Mouse (Mus musculus) MEL (cell line): Measurements from ENCODE around the gene Ldhc. TPM values are rescaled to one million over a fixed set of nuclear protein-coding genes. Genes with fewer than 3 reads are reported as not detected.

ENCODE experiments used
- DNase-seq: peaks from one replicate; pipeline ENCODE4 v3.0.0; 2011; ENCODE audit warnings: low read depth, low spot score
- H3K27ac ChIP-seq: 2 replicates; pipeline ENCODE4 v1.5.1; 2012; ENCODE audit warnings: low read depth, mild to moderate bottlenecking, control low read depth, low read length, moderate library complexity; ENCODE audit not compliant: control insufficient read depth
- H3K27me3 ChIP-seq, 2 experiments: fragments of 150-350 bp in 1 of 2; sonication (generic) in 1 of 2; 2 replicates each; pipeline ENCODE4 v1.6.1; 2012; ENCODE audit warnings: low read length in 2 of 2, mild to moderate bottlenecking in 2 of 2, improper control_type of control experiment in 1 of 2, moderate library complexity in 1 of 2; ENCODE audit not compliant: insufficient read depth in 2 of 2, control insufficient read depth in 1 of 2
- H3K36me3 ChIP-seq, 2 experiments: 2 replicates each; pipeline ENCODE4 v1.6.1; 2012 to 2014; ENCODE audit warnings: low read length in 2 of 2, improper control_type of control experiment in 1 of 2, inconsistent platforms in 1 of 2, mild to moderate bottlenecking in 1 of 2; ENCODE audit not compliant: insufficient read depth in 2 of 2, control insufficient read depth in 1 of 2
- H3K4me1 ChIP-seq, 2 experiments: fragments of 150-350 bp in 1 of 2; sonication (generic) in 1 of 2; 2 replicates each; pipeline ENCODE4 v1.6.1; 2012; ENCODE audit warnings: low read length in 2 of 2, improper control_type of control experiment in 1 of 2, mild to moderate bottlenecking in 1 of 2; ENCODE audit not compliant: insufficient read depth in 2 of 2, control insufficient read depth in 1 of 2
- H3K4me3 ChIP-seq, 2 experiments: fragments of 150-350 bp in 1 of 2; sonication (generic) in 1 of 2; 2 replicates each; pipeline ENCODE4 v1.5.1; 2012; ENCODE audit warnings: low read depth in 2 of 2, low read length in 2 of 2, mild to moderate bottlenecking in 2 of 2, moderate library complexity in 2 of 2, control low read depth in 1 of 2, improper control_type of control experiment in 1 of 2; ENCODE audit not compliant: control insufficient read depth in 1 of 2, insufficient read depth in 1 of 2
- H3K79me2 ChIP-seq: 2 replicates; pipeline ENCODE4 v1.6.1; 2012; ENCODE audit warnings: mild to moderate bottlenecking, low read length, moderate library complexity; ENCODE audit not compliant: control insufficient read depth, poor library complexity, insufficient read depth
- H3K9ac ChIP-seq: 2 replicates; pipeline ENCODE4 v1.6.1; 2012; ENCODE audit warnings: low read depth, mild to moderate bottlenecking, control low read depth, low read length, moderate library complexity; ENCODE audit not compliant: control insufficient read depth, poor library complexity, severe bottlenecking
- H3K9me3 ChIP-seq: fragments of 150-350 bp; sonication (generic); replicated peaks from 2 replicates; pipeline ENCODE4 v1.6.1; 2012; ENCODE audit warnings: mild to moderate bottlenecking, low read length, improper control_type of control experiment, moderate library complexity; ENCODE audit not compliant: insufficient read depth
- BHLHE40 ChIP-seq: IDR thresholded peaks from 2 replicates; pipeline ENCODE4 v1.6.1; 2012; ENCODE audit warnings: low read depth, mild to moderate bottlenecking, inconsistent platforms, low read length, improper control_type of control experiment, borderline replicate concordance
- CHD1 ChIP-seq: IDR thresholded peaks from 2 replicates; pipeline ENCODE4 v1.6.1; 2012; ENCODE audit warnings: low read depth, mild to moderate bottlenecking, inconsistent platforms, low read length, improper control_type of control experiment
- CHD2 ChIP-seq: IDR thresholded peaks from 2 replicates; pipeline ENCODE4 v1.6.1; 2011; ENCODE audit warnings: low read length, improper control_type of control experiment
- CTCF ChIP-seq, 3 experiments: IDR thresholded peaks in 2 of 3; conservative IDR thresholded peaks in 1 of 3; 2 replicates each; pipeline ENCODE4 v1.5.1; 2011 to 2012; ENCODE audit warnings: low read length in 3 of 3, low read depth in 2 of 3, mild to moderate bottlenecking in 2 of 3, improper control_type of control experiment in 1 of 3, inconsistent platforms in 1 of 3, mixed read lengths in 1 of 3, moderate library complexity in 1 of 3; ENCODE audit not compliant: control insufficient read depth in 1 of 3, insufficient read depth in 1 of 3, poor library complexity in 1 of 3, severe bottlenecking in 1 of 3
- E2F4 ChIP-seq: IDR thresholded peaks from 2 replicates; pipeline ENCODE4 v1.6.1; 2011; ENCODE audit warnings: low read depth, low read length, improper control_type of control experiment, borderline replicate concordance
- ELF1 ChIP-seq: IDR thresholded peaks from 2 replicates; pipeline ENCODE4 v1.6.1; 2014; ENCODE audit warnings: low read depth, mild to moderate bottlenecking, inconsistent platforms, low read length, improper control_type of control experiment, moderate library complexity
- EP300 ChIP-seq, 2 experiments: IDR thresholded peaks; 2 replicates each; pipeline ENCODE4 v1.6.1; 2011; ENCODE audit warnings: improper control_type of control experiment in 2 of 2, low read length in 2 of 2, low read depth in 1 of 2, mild to moderate bottlenecking in 1 of 2
- ETS1 ChIP-seq: IDR thresholded peaks from 2 replicates; pipeline ENCODE4 v1.6.1; 2012; ENCODE audit warnings: low read depth, mild to moderate bottlenecking, inconsistent platforms, low read length, improper control_type of control experiment, moderate library complexity
- GABPA ChIP-seq: IDR thresholded peaks from 2 replicates; pipeline ENCODE4 v1.6.1; 2012; ENCODE audit warnings: low read depth, mild to moderate bottlenecking, inconsistent platforms, low read length, improper control_type of control experiment, moderate library complexity
- GATA1 ChIP-seq: IDR thresholded peaks from 2 replicates; pipeline ENCODE4 v1.6.1; 2011; ENCODE audit warnings: low read depth, low read length, improper control_type of control experiment
- HCFC1 ChIP-seq: IDR thresholded peaks from 2 replicates; pipeline ENCODE4 v1.6.1; 2012; ENCODE audit warnings: low read depth, mild to moderate bottlenecking, inconsistent platforms, low read length, improper control_type of control experiment, moderate library complexity
- JUND ChIP-seq: IDR thresholded peaks from 2 replicates; pipeline ENCODE4 v1.6.1; 2011; ENCODE audit warnings: low read depth, mild to moderate bottlenecking, improper control_type of control experiment, low read length
- KAT2A ChIP-seq: conservative IDR thresholded peaks from 2 replicates; pipeline ENCODE4 v1.6.1; 2012; ENCODE audit warnings: low read depth, low read length, improper control_type of control experiment, inconsistent platforms
- MAFK ChIP-seq: IDR thresholded peaks from 2 replicates; pipeline ENCODE4 v1.6.1; 2011; ENCODE audit warnings: low read depth, mild to moderate bottlenecking, low read length, improper control_type of control experiment, borderline replicate concordance
- MAX ChIP-seq: IDR thresholded peaks from 2 replicates; pipeline ENCODE4 v1.6.1; 2011; ENCODE audit warnings: low read length, improper control_type of control experiment
- MAZ ChIP-seq: IDR thresholded peaks from 2 replicates; pipeline ENCODE4 v1.6.1; 2012; ENCODE audit warnings: low read depth, mild to moderate bottlenecking, inconsistent platforms, low read length, improper control_type of control experiment
- MEF2A ChIP-seq: IDR thresholded peaks from 2 replicates; pipeline ENCODE4 v1.6.1; 2014; ENCODE audit warnings: low read depth, mild to moderate bottlenecking, inconsistent platforms, low read length, improper control_type of control experiment; ENCODE audit not compliant: poor library complexity, insufficient replicate concordance, severe bottlenecking; ENCODE audit errors: extremely low read depth
- MXI1 ChIP-seq: IDR thresholded peaks from 2 replicates; pipeline ENCODE4 v1.6.1; 2011; ENCODE audit warnings: mild to moderate bottlenecking, low read depth, low read length, improper control_type of control experiment
- MYB ChIP-seq: IDR thresholded peaks from 2 replicates; pipeline ENCODE4 v1.6.1; 2011; ENCODE audit warnings: mild to moderate bottlenecking, low read depth, low read length, improper control_type of control experiment
- MYC ChIP-seq: IDR thresholded peaks from 2 replicates; pipeline ENCODE4 v1.6.1; 2011; ENCODE audit warnings: low read depth, mild to moderate bottlenecking, low read length, improper control_type of control experiment, moderate library complexity
- NELFE ChIP-seq: IDR thresholded peaks from 2 replicates; pipeline ENCODE4 v1.6.1; 2011; ENCODE audit warnings: low read depth, low read length, improper control_type of control experiment
- POLR2A ChIP-seq, 2 experiments: IDR thresholded peaks; 2 replicates each; pipeline ENCODE4 v1.6.1; 2011 to 2012; ENCODE audit warnings: low read length in 2 of 2, mild to moderate bottlenecking in 2 of 2, control low read depth in 1 of 2, improper control_type of control experiment in 1 of 2, low read depth in 1 of 2, moderate library complexity in 1 of 2; ENCODE audit not compliant: control insufficient read depth in 1 of 2, insufficient read depth in 1 of 2, poor library complexity in 1 of 2
- RAD21 ChIP-seq: IDR thresholded peaks from 2 replicates; pipeline ENCODE4 v1.6.1; 2011; ENCODE audit warnings: mild to moderate bottlenecking, low read depth, low read length, improper control_type of control experiment
- RCOR1 ChIP-seq: IDR thresholded peaks from 2 replicates; pipeline ENCODE4 v1.6.1; 2012; ENCODE audit warnings: low read depth, mild to moderate bottlenecking, inconsistent platforms, low read length, improper control_type of control experiment
- SIN3A ChIP-seq: IDR thresholded peaks from 2 replicates; pipeline ENCODE4 v1.6.1; 2012; ENCODE audit warnings: low read length, improper control_type of control experiment, inconsistent platforms
- SMC3 ChIP-seq: IDR thresholded peaks from 2 replicates; pipeline ENCODE4 v1.6.1; 2011; ENCODE audit warnings: low read depth, low read length, improper control_type of control experiment
- TAL1 ChIP-seq: IDR thresholded peaks from 2 replicates; pipeline ENCODE4 v1.6.1; 2012; ENCODE audit warnings: mild to moderate bottlenecking, inconsistent platforms, low read length, moderate library complexity, mixed read lengths
- TBP ChIP-seq: IDR thresholded peaks from 2 replicates; pipeline ENCODE4 v1.8.0; 2011; ENCODE audit warnings: low read depth, low read length, improper control_type of control experiment
- TCF12 ChIP-seq: IDR thresholded peaks from 2 replicates; pipeline ENCODE4 v1.6.1; 2014; ENCODE audit warnings: low read depth, mild to moderate bottlenecking, inconsistent platforms, low read length, improper control_type of control experiment, moderate library complexity
- UBTF ChIP-seq: IDR thresholded peaks from 2 replicates; pipeline ENCODE4 v1.6.1; 2012; ENCODE audit warnings: low read depth, mild to moderate bottlenecking, inconsistent platforms, low read length, improper control_type of control experiment, moderate library complexity, borderline replicate concordance; ENCODE audit not compliant: insufficient read depth
- USF1 ChIP-seq: IDR thresholded peaks from 2 replicates; pipeline ENCODE4 v1.6.1; 2014; ENCODE audit warnings: low read depth, mild to moderate bottlenecking, inconsistent platforms, low read length, improper control_type of control experiment, moderate library complexity
- USF2 ChIP-seq, 2 experiments: IDR thresholded peaks; 2 replicates each; pipeline ENCODE4 v1.6.1; 2011 to 2012; ENCODE audit warnings: improper control_type of control experiment in 2 of 2, low read length in 2 of 2, borderline replicate concordance in 1 of 2, inconsistent platforms in 1 of 2, low read depth in 1 of 2, mild to moderate bottlenecking in 1 of 2; ENCODE audit not compliant: insufficient read depth in 1 of 2
- ZC3H11A ChIP-seq: IDR thresholded peaks from 2 replicates; pipeline ENCODE4 v1.6.1; 2012; ENCODE audit warnings: low read depth, mild to moderate bottlenecking, inconsistent platforms, low read length, improper control_type of control experiment
- ZKSCAN1 ChIP-seq: IDR thresholded peaks from 2 replicates; pipeline ENCODE4 v1.6.1; 2012; ENCODE audit warnings: low read depth, mild to moderate bottlenecking, inconsistent platforms, low read length, improper control_type of control experiment, moderate library complexity
- ZMIZ1 ChIP-seq: IDR thresholded peaks from 2 replicates; pipeline ENCODE4 v1.6.1; 2012; ENCODE audit warnings: low read depth, mild to moderate bottlenecking, inconsistent platforms, low read length, improper control_type of control experiment, moderate library complexity
- ZNF384 ChIP-seq: IDR thresholded peaks from 2 replicates; pipeline ENCODE4 v1.6.1; 2012; ENCODE audit warnings: low read depth, mild to moderate bottlenecking, inconsistent platforms, low read length, improper control_type of control experiment
- polyA plus RNA-seq, 2 experiments: library from polyadenylated mRNA; stranded (reverse) in 1 of 2; unstranded in 1 of 2; fragments of >175 nt in 1 of 2; fragments of >200 nt in 1 of 2; gene quantifications; 2 replicates each; pipeline versions ENCODE4 v1.2.1 to v1.2.4; 2012; ENCODE audit warnings: low replicate concordance in 2 of 2, low read depth in 1 of 2; ENCODE audit not compliant: insufficient read length in 2 of 2, insufficient read depth in 1 of 2, missing spikeins in 1 of 2
- total RNA-seq: library from RNA; depleted of rRNA; stranded (reverse); fragments of 300-350 nt; gene quantifications from 2 replicates; pipeline ENCODE4 v1.2.3, GENCODE M21; 2012

The Ldhc gene
- total and polyA plus RNA-seq, 3 experiments: not detected

DNA sequence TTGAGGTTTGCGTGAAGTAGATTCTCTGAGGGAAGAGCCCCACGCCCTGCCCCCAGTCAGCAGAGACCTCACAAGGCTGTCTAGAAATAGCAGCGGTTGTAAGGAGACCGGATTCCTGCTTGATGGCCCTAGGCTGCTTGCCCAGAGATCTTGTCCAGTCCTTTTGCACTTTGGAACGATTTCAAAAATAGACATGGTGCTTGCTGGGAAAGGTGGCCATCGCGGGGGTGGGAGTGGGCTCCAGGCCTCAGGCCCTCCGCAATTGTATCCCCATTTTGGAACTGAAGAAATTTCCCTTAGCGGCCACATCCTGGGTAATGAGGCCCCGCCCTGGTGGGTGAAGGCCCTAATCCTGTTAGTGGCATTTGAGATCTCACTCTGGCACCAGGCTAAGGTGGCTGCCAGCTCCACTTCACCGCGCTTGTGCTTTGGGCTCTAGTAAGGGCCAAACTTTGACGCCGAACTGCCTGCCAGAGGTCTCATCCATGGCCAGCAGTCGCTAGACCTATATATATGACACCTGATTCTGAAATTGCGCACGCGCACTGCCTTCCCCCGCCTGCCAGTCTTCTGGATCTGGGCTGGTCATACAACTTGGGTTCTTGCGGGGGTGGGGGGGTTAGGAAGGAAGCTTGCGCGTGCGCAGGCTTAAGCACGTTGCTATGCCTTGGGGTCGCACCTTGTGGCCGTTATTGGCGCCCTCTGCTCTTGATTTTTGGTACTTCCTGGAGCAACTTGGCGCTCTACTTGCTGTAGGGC is 14.3 kb upstream of the Ldhc start:
- H3K4me1 ChIP-seq: peaks cover 0 to 11% of the 10 kb centered on the region in 2 experiments
- H3K36me3 ChIP-seq: peaks cover 20 to 28% of the 10 kb centered on the region in 2 experiments
- H3K27ac ChIP-seq: peak overlapping the region; percentile 86
- H3K9ac ChIP-seq: peak overlapping the region; percentile 94
- peak; percentile 90 for DNase-seq
- H3K9me3 ChIP-seq: no peaks in the 10 kb centered on the region
- peak overlapping the region; percentile 84 to 94 for H3K4me3 ChIP-seq
- H3K27me3 ChIP-seq: no peaks in the 10 kb centered on the region
- H3K79me2 ChIP-seq: peaks cover 32% of the 10 kb centered on the region
- TF ChIP-seq POLR2A (IDR thresholded peaks at IDR 0.05; ENCODE audit: control insufficient read depth in 1 of 2, insufficient read depth in 1 of 2, low read depth in 1 of 2, low read length in 2 of 2, poor library complexity in 1 of 2) (peak; percentile 59 to 75; a peak in 3 of 4 replicates), KAT2A (no peak), E2F4 (no peak), CHD1 (0 out of 2 replicates have a peak, but pooled peaks have one; percentile 26), UBTF (no peak), MAX (no peak), CTCF (IDR thresholded peaks at IDR 0.05 in 2 of 3, conservative IDR thresholded peaks at IDR 0.05 in 1 of 3; ENCODE audit: control insufficient read depth in 1 of 3, insufficient read depth in 1 of 3, low read depth in 2 of 3, low read length in 3 of 3, poor library complexity in 1 of 3, severe bottlenecking in 1 of 3) (peak in 2 of 3 experiments; percentile 23 to 25; a peak in 3 of 6 replicates), ZC3H11A (no peak), SMC3 (0 out of 2 replicates have a peak, but pooled peaks have one; percentile 9), SIN3A (peak; percentile 59), MAZ (peak; percentile 45; the same call in 1 of the 2 replicates), TAL1 (no peak), HCFC1 (no peak), ZMIZ1 (peak; percentile 51; the same call in 1 of the 2 replicates), JUND (no peak), BHLHE40 (no peak), RAD21 (no peak), RCOR1 (no peak), MEF2A (no peak), MYB (no peak), MAFK (no peak), USF2 (IDR thresholded peaks at IDR 0.05; ENCODE audit: borderline replicate concordance in 1 of 2, insufficient read depth in 1 of 2, low read depth in 1 of 2, low read length in 2 of 2) (no peak), ZNF384 (no peak), ETS1 (no peak), CHD2 (no peak), MXI1 (peak; percentile 76), GABPA (no peak), MYC (peak; percentile 77), NELFE (peak; percentile 61), TBP (peak; percentile 71), GATA1 (no peak), TCF12 (0 out of 2 replicates have a peak, but pooled peaks have one; percentile 2), ELF1 (no peak), ZKSCAN1 (no peak), EP300 (IDR thresholded peaks at IDR 0.05; ENCODE audit: low read depth in 1 of 2, low read length in 2 of 2) (no peak; a peak in 1 of 4 replicates), USF1 (no peak; the same call in 1 of the 2 replicates)
